Comparison of ENCODE assay signal across 17 mouse cellular contexts in genomic region chr2:52691745-52692144, GRCm38 (mm10). TPM values are rescaled to one million over a fixed set of nuclear protein-coding genes. Genes with fewer than 3 reads are reported as not detected.
DNase-seq lines count a peak whose midpoint lies in the region; ATAC-seq and TF ChIP-seq lines count a peak whose summit lies in the region.
"Had no signal": no experiment of that assay in that cellular context is flagged by ENCODE, and none has a peak within 500 bp of the region (broad histone marks: within the 10 kb centered on the region; RNA-seq: fewer than 3 reads in every experiment).

No protein-coding gene starts in this region.

- no peak for TF ChIP-seq EP300 in heart, postnatal 0 days (IDR thresholded peaks at IDR 0.05; ENCODE audit: low read depth)

- CTCF ChIA-PET in Patski (lab: Charles Lee): interaction anchor here (0.6 to 2.6 kb wide), 3 partner anchors 11 to 59 kb away, joined by 3 to 13 read pairs (median 3); no protein-coding TSS in a partner anchor

- in situ Hi-C loops in Patski (cut with MboI; ENCODE audit: low pct_unique_long_range_greater_than_20kb): no loop called here

- no peak overlapping the region for H3K4me2 ChIP-seq in heart, postnatal 0 days (ENCODE audit: low read depth, low read length)
- H3K4me2 ChIP-seq in lung, embryonic 14.5 days: no peak overlapping the region
- H3K4me2 ChIP-seq: hindbrain, embryonic 13.5 days; liver, embryonic 11.5 days had no signal

- peak; percentile 33 for TF ChIP-seq CTCF in heart, postnatal 0 days (IDR thresholded peaks at IDR 0.05; ENCODE audit: low read depth)
- peak; percentile 32; the same call in 1 of the 2 replicates for TF ChIP-seq CTCF in lung, embryonic 14.5 days (IDR thresholded peaks at IDR 0.05; ENCODE audit: low read depth)
- peak; percentile 55 for TF ChIP-seq CTCF in Patski (IDR thresholded peaks at IDR 0.05)
- peak; percentile 9; the same call in 1 of the 2 replicates for TF ChIP-seq CTCF in brain, embryonic 14.5 days (IDR thresholded peaks at IDR 0.05; ENCODE audit: borderline replicate concordance, extremely low read depth, insufficient read depth, insufficient read length)

- POLR2A ChIA-PET in Patski (lab: Charles Lee): interaction anchor here (0.6 kb wide), 1 partner anchor 8 kb away, joined by 6 read pairs; no protein-coding TSS in a partner anchor

- H3K27me3 ChIP-seq in heart, postnatal 0 days (ENCODE audit: control insufficient read depth, insufficient read depth, low read length): no peaks in the 10 kb centered on the region
- H3K27me3 ChIP-seq in lung, embryonic 14.5 days (ENCODE audit: insufficient read depth, low read length): no peaks in the 10 kb centered on the region
- H3K27me3 ChIP-seq in Patski: no peaks in the 10 kb centered on the region
- H3K27me3 ChIP-seq: hindbrain, embryonic 13.5 days had no signal

- H3K9me3 ChIP-seq in heart, postnatal 0 days (replicated peaks; ENCODE audit: control insufficient read depth, low read length): no peaks in the 10 kb centered on the region
- no peaks in the 10 kb centered on the region for H3K9me3 ChIP-seq in lung, embryonic 14.5 days (ENCODE audit: low read depth, low read length)
- H3K9me3 ChIP-seq: hindbrain, embryonic 13.5 days had no signal

- H3K36me3 ChIP-seq in heart, postnatal 0 days (replicated peaks; ENCODE audit: control insufficient read depth, insufficient read depth, low read length): peaks cover 12% of the 10 kb centered on the region; the same call in 1 of the 2 replicates
- H3K36me3 ChIP-seq in lung, embryonic 14.5 days (ENCODE audit: insufficient read depth): peaks cover 8% of the 10 kb centered on the region; the same call in 1 of the 2 replicates

- intact Hi-C loops in heart, postnatal 36 days (cut with DNase I): no loop called here

- H3K9ac ChIP-seq in heart, postnatal 0 days (replicated peaks; ENCODE audit: low read depth, low read length): no peak overlapping the region
- no peak overlapping the region for H3K9ac ChIP-seq in lung, embryonic 14.5 days
- H3K9ac ChIP-seq: hindbrain, embryonic 13.5 days had no signal

- DNase-seq in heart, postnatal 0 days (ENCODE audit: low spot score): no peak
- no peak for DNase-seq in heart, postnatal 36 days
- DNase-seq in lung, embryonic 14.5 days: peak; percentile 23
- no peak for DNase-seq in lung, postnatal 36 days
- no peak for DNase-seq in Patski (ENCODE audit: low read depth, low spot score)
- DNase-seq in brain, embryonic 14.5 days (ENCODE audit: low read depth): no peak
- no peak for DNase-seq in layer of hippocampus, postnatal 36 days
- DNase-seq: adrenal gland, adult 2 months; cerebellum, postnatal 10 days; gastrocnemius, postnatal 14 days; right cerebral cortex, postnatal 25 days; thymus, adult 2 months had no signal

- no peak overlapping the region for H3K4me3 ChIP-seq in heart, postnatal 0 days (ENCODE audit: low read depth, low read length)
- H3K4me3 ChIP-seq in lung, embryonic 14.5 days (ENCODE audit: low read depth, low read length): no peak overlapping the region
- H3K4me3 ChIP-seq: hindbrain, embryonic 13.5 days; myocyte had no signal

- WGBS in heart, postnatal 0 days: 75% methylated on average over 4 of the region's 4 CpGs
- WGBS in lung, embryonic 14.5 days: 61% methylated on average over 4 of the region's 4 CpGs

- ATAC-seq in heart, postnatal 0 days (ENCODE audit: insufficient read depth, low read depth): no peak
- no peak for ATAC-seq in lung, embryonic 14.5 days (ENCODE audit: insufficient read depth)
- no peak for ATAC-seq in Patski
- ATAC-seq: forebrain, embryonic 14.5 days had no signal

- TF ChIP-seq POLR2A in brain, embryonic 14.5 days (IDR thresholded peaks at IDR 0.05; ENCODE audit: borderline replicate concordance, extremely low read depth, insufficient read depth, insufficient read length, poor library complexity, severe bottlenecking): no peak

- H3K27ac ChIP-seq in heart, postnatal 0 days (ENCODE audit: low read depth): no peak overlapping the region
- no peak overlapping the region for H3K27ac ChIP-seq in lung, embryonic 14.5 days (ENCODE audit: low read depth)
- H3K27ac ChIP-seq: hindbrain, embryonic 13.5 days had no signal

- no peaks in the 10 kb centered on the region for H3K4me1 ChIP-seq in heart, postnatal 0 days (ENCODE audit: control insufficient read depth, insufficient read depth)
- H3K4me1 ChIP-seq in lung, embryonic 14.5 days (ENCODE audit: insufficient read depth): no peaks in the 10 kb centered on the region
- H3K4me1 ChIP-seq: hindbrain, embryonic 13.5 days had no signal

RNA-seq across cellular contexts. Expression of gene Cacnb4, which starts 15.1 kb away (rescaled TPM):
- total RNA-seq in heart, postnatal 0 days (2014; rRNA removed; ENCODE audit: low replicate concordance): 0.69 and 0.73 TPM in 2 replicates
- polyA plus RNA-seq in heart, postnatal 0 days (2015; fragmentation: Nextera tagmentation; extraction: Ambion mirVana): 0.48 and 0.56 TPM in 2 replicates
- under 1 TPM; 0.53 to 0.62 TPM for total RNA-seq in heart, postnatal 36 days (2021)
- 0.39 and 0.96 TPM in 2 replicates for polyA plus RNA-seq in lung, embryonic 14.5 days (2014; fragmentation: Nextera tagmentation; extraction: Ambion mirVana)
- 1.7 TPM for polyA plus RNA-seq in Patski (2021)
- 10.1 and 11.7 TPM in 2 replicates for polyA plus RNA-seq in brain, embryonic 14.5 days (2012; rRNA removed)
- total RNA-seq in layer of hippocampus, postnatal 36 days (2021): 10 to 100 TPM; 73.8 to 74.8 TPM
- total RNA-seq: megakaryocyte, adult 5-6 weeks had no signal
- polyA plus RNA-seq: adrenal gland, adult 2 months had no signal

RNA-seq across cellular contexts. Expression of gene Stam2, which starts 50.3 kb away (rescaled TPM):
- total RNA-seq in heart, postnatal 0 days (2014; rRNA removed; ENCODE audit: low replicate concordance): 21.2 and 21.5 TPM in 2 replicates
- polyA plus RNA-seq in heart, postnatal 0 days (2015; fragmentation: Nextera tagmentation; extraction: Ambion mirVana): 23.9 and 25.3 TPM in 2 replicates
- total RNA-seq in heart, postnatal 36 days (2021): 10 to 100 TPM; 16.5 to 17.4 TPM
- 37.1 and 38.2 TPM in 2 replicates for polyA plus RNA-seq in lung, embryonic 14.5 days (2014; fragmentation: Nextera tagmentation; extraction: Ambion mirVana)
- 39.4 TPM for polyA plus RNA-seq in Patski (2021)
- 23.5 and 25.9 TPM in 2 replicates for polyA plus RNA-seq in brain, embryonic 14.5 days (2012; rRNA removed)
- 10 to 100 TPM; 23.9 to 27.1 TPM for total RNA-seq in layer of hippocampus, postnatal 36 days (2021)
